Mouse (Mus musculus): ENCODE data around the gene Clstn2. TPM values are rescaled to one million over a fixed set of nuclear protein-coding genes. Genes with fewer than 3 reads are reported as not detected.

The Clstn2 gene
- 0.63 and 1.1 TPM in 2 replicates for polyA plus RNA-seq (2014; fragmentation: Nextera tagmentation; extraction: Ambion mirVana)

GRCm38 (mm10) chr9:98032573-98033272, at the start of gene Clstn2:
Clstn2 (minus strand) TSS chr9:98033181.
- H3K9ac ChIP-seq (ENCODE audit: low read length) = peak within 1 kb of the TSS; percentile 43
- peak within 1 kb of the TSS; percentile 63 for H3K4me3 ChIP-seq (ENCODE audit: low read depth, low read length)
- peaks cover 8% of the 10 kb centered on the region; the same call in 1 of the 2 replicates for H3K4me1 ChIP-seq (replicated peaks; ENCODE audit: control insufficient read depth, insufficient read depth, low read length)
- H3K9me3 ChIP-seq (ENCODE audit: control insufficient read depth, low read length) = no peaks in the 10 kb centered on the region
- H3K4me2 ChIP-seq (ENCODE audit: low read length) = peak within 1 kb of the TSS; percentile 88
- no peaks in the 10 kb centered on the region for H3K36me3 ChIP-seq (ENCODE audit: control insufficient read depth, insufficient read depth, low read length)
- under 1% methylated on average over 52 of the region's 73 CpGs for WGBS
- peaks cover 38% of the 10 kb centered on the region for H3K27me3 ChIP-seq (replicated peaks; ENCODE audit: control insufficient read depth, insufficient read depth, low read length)
- ATAC-seq (replicated peaks; ENCODE audit: low FRiP score, low TSS enrichment, low read depth) (peak; percentile 88), DNase-seq (ENCODE audit: low spot score) (peak; percentile 84)
- H3K27ac ChIP-seq (ENCODE audit: low read depth) = no peak within 1 kb of the TSS

GRCm38 (mm10) chr9:98067767-98068166, 34.8 kb upstream of the Clstn2 start:
- Histone ChIP-seq H3K27me3 (replicated peaks; ENCODE audit: control insufficient read depth, insufficient read depth, low read length) (no peaks in the 10 kb centered on the region), H3K4me3 (ENCODE audit: low read depth, low read length) (no peak overlapping the region), H3K9me3 (ENCODE audit: control insufficient read depth, low read length) (no peaks in the 10 kb centered on the region), H3K27ac (ENCODE audit: low read depth) (no peak overlapping the region), H3K36me3 (ENCODE audit: control insufficient read depth, insufficient read depth, low read length) (no peaks in the 10 kb centered on the region), H3K4me2 (ENCODE audit: low read length) (no peak overlapping the region), H3K9ac (ENCODE audit: low read length) (no peak overlapping the region), H3K4me1 (replicated peaks; ENCODE audit: control insufficient read depth, insufficient read depth, low read length) (no peaks in the 10 kb centered on the region)
- DNase-seq (ENCODE audit: low spot score) = no peak
- ATAC-seq (replicated peaks; ENCODE audit: low FRiP score, low TSS enrichment, low read depth) = no peak
- 84% methylated on average over 5 of the region's 5 CpGs for WGBS

DNA sequence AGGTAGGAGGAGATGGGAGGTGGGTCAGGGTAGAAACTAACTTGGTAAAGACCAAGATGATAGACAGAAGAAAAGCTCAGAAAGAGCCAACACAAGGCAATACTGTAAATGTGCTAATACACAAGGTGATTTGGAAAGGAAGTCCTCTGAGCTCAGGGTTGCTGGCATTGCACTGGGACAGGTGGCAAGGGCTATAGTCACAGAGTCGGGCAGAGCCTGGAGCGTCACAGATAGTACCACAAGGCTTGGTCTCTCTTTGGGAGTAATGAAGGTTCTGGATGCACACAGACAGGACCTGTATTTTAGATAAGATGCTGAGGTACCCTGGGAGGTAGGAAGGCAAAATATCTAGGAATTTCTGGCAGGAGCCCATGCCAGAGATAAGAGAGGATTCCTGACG, 28.7 kb upstream of the Clstn2 start:
- no peak overlapping the region for H3K9ac ChIP-seq (ENCODE audit: low read length)
- no peaks in the 10 kb centered on the region for H3K4me1 ChIP-seq (replicated peaks; ENCODE audit: control insufficient read depth, insufficient read depth, low read length)
- WGBS = 70% methylated on average over 3 of the region's 3 CpGs
- H3K27me3 ChIP-seq (replicated peaks; ENCODE audit: control insufficient read depth, insufficient read depth, low read length) = no peaks in the 10 kb centered on the region
- H3K4me3 ChIP-seq (ENCODE audit: low read depth, low read length) = no peak overlapping the region
- no peaks in the 10 kb centered on the region for H3K36me3 ChIP-seq (ENCODE audit: control insufficient read depth, insufficient read depth, low read length)
- no peak for DNase-seq (ENCODE audit: low spot score)
- no peak overlapping the region for H3K4me2 ChIP-seq (ENCODE audit: low read length)
- H3K27ac ChIP-seq (ENCODE audit: low read depth) = no peak overlapping the region
- H3K9me3 ChIP-seq (ENCODE audit: control insufficient read depth, low read length) = no peaks in the 10 kb centered on the region
- no peak for ATAC-seq (replicated peaks; ENCODE audit: low FRiP score, low TSS enrichment, low read depth)

DNA sequence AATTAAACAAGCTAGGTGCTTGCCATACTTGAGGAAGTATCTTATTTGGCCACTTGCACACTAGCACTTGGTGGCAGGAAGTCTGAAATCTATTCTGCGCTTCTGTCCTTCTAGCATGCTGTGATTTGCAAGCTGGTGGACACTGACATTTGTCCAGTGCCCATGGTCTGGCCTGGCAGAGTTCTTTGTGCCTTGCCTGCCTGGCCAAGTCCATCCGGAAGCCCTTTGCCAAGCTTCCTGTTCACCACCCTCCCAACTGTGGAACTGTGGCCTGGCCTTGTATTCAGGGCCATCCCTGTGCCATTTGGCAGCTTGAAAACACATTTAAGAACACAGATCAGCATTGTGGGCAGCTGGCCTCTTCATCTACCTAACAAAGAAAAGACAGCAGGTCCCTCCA, 24.3 kb upstream of the Clstn2 start:
- H3K9ac ChIP-seq (ENCODE audit: low read length) = no peak overlapping the region
- DNase-seq (ENCODE audit: low spot score) = no peak
- H3K27ac ChIP-seq (ENCODE audit: low read depth) = no peak overlapping the region
- 93% methylated on average over 2 of the region's 2 CpGs for WGBS
- no peak for ATAC-seq (replicated peaks; ENCODE audit: low FRiP score, low TSS enrichment, low read depth)
- no peaks in the 10 kb centered on the region for H3K9me3 ChIP-seq (ENCODE audit: control insufficient read depth, low read length)
- no peaks in the 10 kb centered on the region for H3K27me3 ChIP-seq (replicated peaks; ENCODE audit: control insufficient read depth, insufficient read depth, low read length)
- H3K4me3 ChIP-seq (ENCODE audit: low read depth, low read length) = no peak overlapping the region
- no peaks in the 10 kb centered on the region for H3K36me3 ChIP-seq (ENCODE audit: control insufficient read depth, insufficient read depth, low read length)
- H3K4me2 ChIP-seq (ENCODE audit: low read length) = no peak overlapping the region
- H3K4me1 ChIP-seq (replicated peaks; ENCODE audit: control insufficient read depth, insufficient read depth, low read length) = no peaks in the 10 kb centered on the region

DNA sequence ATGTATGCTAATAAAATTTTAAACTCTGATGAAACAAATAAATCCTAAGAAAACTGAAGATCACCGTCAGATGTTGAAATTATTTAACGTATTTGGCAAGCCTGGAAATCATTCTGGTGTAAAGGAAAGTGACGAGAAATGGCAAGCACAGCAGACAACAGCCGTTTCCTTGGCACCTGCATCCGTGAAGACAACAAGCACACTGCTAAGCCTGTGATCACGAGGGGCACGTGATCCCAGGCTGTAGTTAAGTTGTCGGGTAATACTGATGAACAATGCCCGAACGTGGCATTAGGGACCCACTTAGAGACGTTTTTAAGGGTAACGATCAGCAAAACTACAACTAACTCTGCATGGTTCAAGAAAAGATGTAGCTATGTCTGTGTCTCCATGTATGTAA, 18.4 kb upstream of the Clstn2 start:
- WGBS = 78% methylated on average over 12 of the region's 12 CpGs
- no peak for DNase-seq (ENCODE audit: low spot score)
- Histone ChIP-seq H3K4me1 (replicated peaks; ENCODE audit: control insufficient read depth, insufficient read depth, low read length) (no peaks in the 10 kb centered on the region), H3K9me3 (ENCODE audit: control insufficient read depth, low read length) (no peaks in the 10 kb centered on the region), H3K4me2 (ENCODE audit: low read length) (no peak overlapping the region), H3K27me3 (replicated peaks; ENCODE audit: control insufficient read depth, insufficient read depth, low read length) (no peaks in the 10 kb centered on the region), H3K36me3 (ENCODE audit: control insufficient read depth, insufficient read depth, low read length) (no peaks in the 10 kb centered on the region), H3K27ac (ENCODE audit: low read depth) (no peak overlapping the region), H3K4me3 (ENCODE audit: low read depth, low read length) (no peak overlapping the region), H3K9ac (ENCODE audit: low read length) (no peak overlapping the region)
- no peak for ATAC-seq (replicated peaks; ENCODE audit: low FRiP score, low TSS enrichment, low read depth)

DNA sequence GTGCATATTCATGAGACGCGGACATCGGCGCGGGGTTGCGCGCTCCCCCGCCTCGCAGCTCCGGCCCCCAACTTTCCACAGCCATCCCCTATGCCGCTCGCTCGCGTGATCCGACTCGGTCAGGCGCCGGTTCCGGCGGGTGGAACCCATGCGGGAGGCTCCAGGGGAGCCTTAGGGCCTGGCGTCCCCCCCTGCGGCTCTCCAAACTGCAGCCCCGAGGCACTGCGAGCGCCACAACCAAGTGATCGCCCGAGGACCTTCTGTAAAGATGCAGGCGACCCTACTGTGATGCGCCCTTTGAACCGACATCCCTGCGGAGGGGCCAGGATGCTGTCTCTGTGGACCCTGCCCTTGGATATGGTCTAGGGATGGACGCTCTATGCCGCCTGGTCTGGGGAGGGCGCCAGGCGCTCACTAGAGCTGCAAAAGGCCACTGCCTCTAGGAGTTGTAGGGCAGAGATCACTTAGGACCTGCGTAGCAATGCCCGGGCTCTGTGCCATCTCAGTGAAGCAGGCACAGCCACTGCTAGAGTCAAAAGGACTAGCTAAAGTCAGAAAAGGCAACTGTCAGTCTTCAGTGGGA, 383 bp upstream of the Clstn2 start:
- Histone ChIP-seq H3K9me3 (ENCODE audit: control insufficient read depth, low read length) (no peaks in the 10 kb centered on the region), H3K4me1 (replicated peaks; ENCODE audit: control insufficient read depth, insufficient read depth, low read length) (peaks cover 8% of the 10 kb centered on the region; the same call in 1 of the 2 replicates), H3K27me3 (replicated peaks; ENCODE audit: control insufficient read depth, insufficient read depth, low read length) (peaks cover 38% of the 10 kb centered on the region), H3K36me3 (ENCODE audit: control insufficient read depth, insufficient read depth, low read length) (no peaks in the 10 kb centered on the region), H3K27ac (ENCODE audit: low read depth) (no peak overlapping the region), H3K4me3 (ENCODE audit: low read depth, low read length) (peak overlapping the region; percentile 63), H3K4me2 (ENCODE audit: low read length) (peak overlapping the region; percentile 88), H3K9ac (ENCODE audit: low read length) (peak overlapping the region; percentile 43)
- ATAC-seq (replicated peaks; ENCODE audit: low FRiP score, low TSS enrichment, low read depth) (peak; percentile 53), DNase-seq (ENCODE audit: low spot score) (no peak)
- under 1% methylated on average over 27 of the region's 38 CpGs for WGBS

DNA sequence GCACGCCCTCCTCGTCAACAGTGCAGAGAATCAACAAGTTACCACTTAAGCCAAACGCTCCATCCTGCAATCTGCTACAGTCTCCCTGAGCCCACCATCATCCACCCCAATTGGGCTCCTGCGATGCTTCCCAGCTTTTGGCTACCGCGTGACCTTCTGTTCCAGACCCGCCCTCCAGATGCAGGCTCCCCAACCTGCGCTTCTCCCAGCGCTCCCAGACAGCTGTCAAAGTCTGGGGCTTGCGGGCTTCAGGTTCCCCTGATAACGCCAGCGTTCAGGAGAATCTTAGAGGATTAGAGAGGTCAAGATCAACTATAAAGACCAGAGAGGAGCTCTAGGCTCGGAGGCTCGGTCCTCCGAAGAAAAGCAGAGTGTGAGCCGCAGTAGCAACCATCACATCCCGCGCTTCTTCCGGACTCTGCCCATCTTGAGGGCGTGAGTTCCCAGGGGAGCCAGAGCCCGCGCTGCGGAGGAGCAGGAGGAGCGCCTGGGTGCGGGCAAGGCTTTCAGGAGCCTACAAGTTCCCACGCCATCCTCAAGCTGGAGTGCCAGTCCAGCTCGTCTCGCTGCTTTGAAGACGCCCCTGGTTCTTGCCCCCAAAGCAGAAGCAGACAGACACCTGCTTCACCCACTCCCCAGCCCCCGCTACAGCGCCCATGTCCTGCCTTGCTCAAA, 946 bp downstream of the Clstn2 start:
- ATAC-seq (replicated peaks; ENCODE audit: low FRiP score, low TSS enrichment, low read depth) (peak; percentile 13; the same call in 1 of the 2 replicates), DNase-seq (ENCODE audit: low spot score) (peak; percentile 67)
- no peaks in the 10 kb centered on the region for H3K36me3 ChIP-seq (ENCODE audit: control insufficient read depth, insufficient read depth, low read length)
- H3K9ac ChIP-seq (ENCODE audit: low read length) = no peak overlapping the region
- WGBS = 2% methylated on average over 31 of the region's 31 CpGs
- peaks cover 40% of the 10 kb centered on the region for H3K27me3 ChIP-seq (replicated peaks; ENCODE audit: control insufficient read depth, insufficient read depth, low read length)
- H3K4me2 ChIP-seq (ENCODE audit: low read length) = peak overlapping the region; percentile 88
- peaks cover 8% of the 10 kb centered on the region; the same call in 1 of the 2 replicates for H3K4me1 ChIP-seq (replicated peaks; ENCODE audit: control insufficient read depth, insufficient read depth, low read length)
- no peaks in the 10 kb centered on the region for H3K9me3 ChIP-seq (ENCODE audit: control insufficient read depth, low read length)
- peak overlapping the region; percentile 63 for H3K4me3 ChIP-seq (ENCODE audit: low read depth, low read length)
- H3K27ac ChIP-seq (ENCODE audit: low read depth) = no peak overlapping the region

GRCm38 (mm10) chr9:98030715-98031114, 2.3 kb downstream of the Clstn2 start:
- DNase-seq (ENCODE audit: low spot score) (peak; percentile 32), ATAC-seq (replicated peaks; ENCODE audit: low FRiP score, low TSS enrichment, low read depth) (no peak)
- WGBS = 15% methylated on average over 2 of the region's 2 CpGs
- Histone ChIP-seq H3K27ac (ENCODE audit: low read depth) (no peak overlapping the region), H3K9ac (ENCODE audit: low read length) (no peak overlapping the region), H3K27me3 (replicated peaks; ENCODE audit: control insufficient read depth, insufficient read depth, low read length) (peaks cover 40% of the 10 kb centered on the region), H3K4me3 (ENCODE audit: low read depth, low read length) (no peak overlapping the region), H3K9me3 (ENCODE audit: control insufficient read depth, low read length) (no peaks in the 10 kb centered on the region), H3K4me1 (replicated peaks; ENCODE audit: control insufficient read depth, insufficient read depth, low read length) (peaks cover 8% of the 10 kb centered on the region; the same call in 1 of the 2 replicates), H3K4me2 (ENCODE audit: low read length) (no peak overlapping the region), H3K36me3 (ENCODE audit: control insufficient read depth, insufficient read depth, low read length) (no peaks in the 10 kb centered on the region)
